Mouse (Mus musculus): Measurements from ENCODE around the gene Gm36079.
"Not testable (repeated sequence)": the region's sequence is repeated elsewhere in the genome, so short reads cannot be mapped to it uniquely, and the experiment has no call there.

The Gm36079 gene

DNA sequence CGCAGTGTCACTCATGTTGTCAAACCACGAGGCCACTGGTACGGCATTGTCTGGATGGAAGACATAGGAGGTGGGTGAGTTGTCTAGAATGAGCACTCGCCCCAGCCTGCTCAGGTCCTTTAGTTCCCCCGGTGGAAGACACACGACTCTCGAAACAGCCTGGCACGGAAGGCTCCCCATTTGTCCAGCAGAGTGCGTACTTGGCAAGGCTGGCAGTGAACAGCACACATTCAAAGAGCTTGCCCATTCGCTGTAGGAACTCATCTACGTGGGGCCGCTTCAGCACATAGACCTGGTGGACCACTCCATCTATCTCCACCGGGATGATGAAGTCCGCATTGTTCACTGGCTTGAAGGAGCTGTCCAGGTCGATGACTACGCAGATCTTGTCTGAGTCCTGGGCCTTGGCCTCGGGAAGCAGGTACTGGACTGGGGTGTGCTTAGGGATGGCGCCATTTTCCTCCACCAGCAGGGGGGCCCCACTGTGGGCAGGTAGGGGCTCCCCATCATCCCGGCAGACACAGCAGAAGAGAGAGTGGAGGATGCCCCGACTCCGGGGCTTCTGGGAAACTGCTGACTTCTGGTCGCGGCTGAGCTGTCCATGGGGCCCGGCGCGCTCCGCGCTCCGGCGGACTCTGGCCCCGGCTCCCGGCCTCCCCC lies 11.3 kb downstream of the Gm36079 start:
- not testable (repeated sequence) for DNase-seq

- not testable (repeated sequence) for DNase-seq
Observed at GRCm38 (mm10) chr13:120013962-120014361, 12.8 kb downstream of the Gm36079 start.

- DNase-seq, result not testable (repeated sequence)
Observed at GRCm38 (mm10) chr13:120013544-120013943, 13.3 kb downstream of the Gm36079 start.

DNA sequence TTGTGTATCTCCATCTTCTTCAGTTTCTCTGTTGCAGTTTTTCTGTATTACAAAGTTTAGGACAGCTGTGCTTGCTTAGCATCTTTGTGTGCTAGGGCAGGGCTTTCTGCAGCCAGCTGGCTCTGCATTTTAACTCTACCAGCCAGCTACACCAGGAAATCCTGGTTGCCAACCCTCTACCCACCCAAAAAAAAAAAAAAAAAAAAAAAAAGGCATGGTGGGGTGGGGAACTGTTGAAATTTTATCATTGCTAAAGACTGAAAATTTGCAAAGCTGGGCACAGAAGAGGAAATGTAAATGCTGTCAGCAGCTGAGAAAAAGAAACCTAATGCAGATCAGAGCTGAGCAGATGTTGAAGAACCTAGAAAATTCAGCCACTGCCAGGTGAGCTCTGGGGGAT lies 16.7 kb downstream of the Gm36079 start:
- not testable (repeated sequence) for DNase-seq

DNA sequence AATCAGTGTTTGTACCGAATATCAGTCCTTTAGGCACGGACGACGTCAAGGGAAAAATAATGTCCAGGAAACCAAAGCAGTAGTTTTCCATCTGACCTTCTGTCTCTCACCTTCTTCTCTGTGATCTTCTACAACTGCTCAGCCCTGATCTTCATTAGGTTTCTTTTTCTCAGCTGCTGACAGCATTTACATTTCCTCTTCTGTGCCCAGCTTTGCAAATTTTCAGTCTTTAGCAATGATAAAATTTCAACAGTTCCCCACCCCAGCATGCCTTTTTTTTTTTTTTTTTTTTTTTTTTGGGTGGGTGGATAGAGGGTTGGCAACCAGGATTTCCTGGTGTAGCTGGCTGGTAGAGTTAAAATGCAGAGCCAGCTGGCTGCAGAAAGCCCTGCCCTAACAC lies 27.6 kb downstream of the Gm36079 start:
- DNase-seq, result not testable (repeated sequence)

DNA sequence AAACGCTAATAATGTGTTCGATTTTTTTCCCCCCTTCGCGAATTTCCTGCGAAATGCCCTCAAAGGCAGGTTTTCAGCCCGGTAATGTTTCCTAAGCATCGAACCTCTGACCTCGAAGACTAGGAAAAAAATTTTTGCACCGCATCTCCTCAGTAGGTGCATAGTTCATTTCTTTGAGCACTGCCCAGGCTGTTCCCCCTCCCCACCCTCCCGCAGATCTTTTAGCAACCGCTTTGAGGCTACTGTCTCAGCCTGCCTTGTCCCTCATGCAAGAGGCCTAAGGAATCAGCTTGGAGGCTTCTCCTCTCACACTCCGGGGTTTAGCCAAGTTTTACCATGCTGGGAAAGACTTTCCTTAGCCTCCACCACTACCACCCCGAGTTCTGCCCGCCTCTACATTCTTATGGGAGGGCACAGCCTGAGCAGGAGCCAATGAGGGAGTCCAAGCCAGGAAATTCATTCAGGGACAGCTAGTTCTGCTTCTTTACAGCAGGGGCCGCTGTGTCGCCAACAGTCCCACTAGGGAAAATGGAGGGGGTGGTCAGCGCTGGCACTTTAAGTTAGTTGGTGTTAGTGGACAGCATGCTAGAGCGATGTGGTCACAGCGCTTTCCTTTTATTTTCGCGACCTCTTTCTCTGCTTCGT lies 28.2 kb downstream of the Gm36079 start:
- not testable (repeated sequence) for DNase-seq

- DNase-seq, result not testable (repeated sequence)
Observed at GRCm38 (mm10) chr13:119991917-119992496, 34.8 kb downstream of the Gm36079 start.

- DNase-seq, result not testable (repeated sequence)
Observed at GRCm38 (mm10) chr13:119991264-119991663, 35.5 kb downstream of the Gm36079 start.

Measured in retina, postnatal 1 day (tissue).